Mouse (Mus musculus): ENCODE measurements at regions not wholly inside any gene's neighbourhood (a gene's known extent, or its start where the extent isn't known, plus 50 kb on each side); places are given as distances from the start of the nearest gene placed in this dataset.

GRCm38 (mm10) chr17:64499281-64499997, 101.1 kb upstream of the Man2a1 start:
- DNase-seq (ENCODE audit: low read depth, low spot score), result no peak

- no peak for DNase-seq (ENCODE audit: low read depth, low spot score)
Observed at GRCm38 (mm10) chr17:64502376-64502775, 98.2 kb upstream of the Man2a1 start.

- no peak for DNase-seq (ENCODE audit: low read depth, low spot score)
Observed at GRCm38 (mm10) chr17:64505956-64506355, 94.6 kb upstream of the Man2a1 start.

GRCm38 (mm10) chr17:64511139-64511779, 89.3 kb upstream of the Man2a1 start:
- no peak for DNase-seq (ENCODE audit: low read depth, low spot score)

- no peak for DNase-seq (ENCODE audit: low read depth, low spot score)
Observed at GRCm38 (mm10) chr17:64522213-64522612, 78.3 kb upstream of the Man2a1 start.

- DNase-seq (ENCODE audit: low read depth, low spot score), result no peak
Observed at GRCm38 (mm10) chr17:64523899-64524298, 76.6 kb upstream of the Man2a1 start.

- DNase-seq (ENCODE audit: low read depth, low spot score), result no peak
Observed at GRCm38 (mm10) chr17:64527817-64528216, 72.7 kb upstream of the Man2a1 start.

- DNase-seq (ENCODE audit: low read depth, low spot score), result no peak
Observed at GRCm38 (mm10) chr17:64528476-64528875, 72.1 kb upstream of the Man2a1 start.

GRCm38 (mm10) chr17:64529296-64529994, 71.1 kb upstream of the Man2a1 start:
- DNase-seq (ENCODE audit: low read depth, low spot score), result no peak

GRCm38 (mm10) chr17:64531150-64531549, 69.4 kb upstream of the Man2a1 start:
- DNase-seq (ENCODE audit: low read depth, low spot score), result no peak

- no peak for DNase-seq (ENCODE audit: low read depth, low spot score)
Observed at GRCm38 (mm10) chr17:64534323-64534722, 66.2 kb upstream of the Man2a1 start.

- no peak for DNase-seq (ENCODE audit: low read depth, low spot score)
Observed at GRCm38 (mm10) chr17:64538520-64538953, 62.0 kb upstream of the Man2a1 start.

- no peak for DNase-seq (ENCODE audit: low read depth, low spot score)
Observed at GRCm38 (mm10) chr17:64540411-64540810, 60.1 kb upstream of the Man2a1 start.

- no peak for DNase-seq (ENCODE audit: low read depth, low spot score)
Observed at GRCm38 (mm10) chr17:64548536-64548935, 52.0 kb upstream of the Man2a1 start.

- DNase-seq (ENCODE audit: low read depth, low spot score), result no peak
Observed at GRCm38 (mm10) chr17:64550034-64550433, 50.5 kb upstream of the Man2a1 start.
